Mouse (Mus musculus) neural tube, embryonic 12.5 days (tissue): ENCODE data around the gene Ltf. TPM values are rescaled to one million over a fixed set of nuclear protein-coding genes. Genes with fewer than 3 reads are reported as not detected.

ENCODE experiments used
- ATAC-seq: fragments of 200-750 bp; cut with Nextera tagmentation; 2 replicates; pipeline ENCODE4 v1.8.0; 2017; ENCODE audit warnings: low read depth, mild to moderate bottlenecking, moderate TSS enrichment, moderate library complexity; ENCODE audit not compliant: low FRiP score
- H3K27ac ChIP-seq: fragments of 300-500 bp; sonication (generic); 2 replicates; pipeline ENCODE4 v1.5.1; 2016
- H3K27me3 ChIP-seq: fragments of 300-500 bp; sonication (generic); replicated peaks from 2 replicates; pipeline ENCODE4 v1.6.1; 2016; ENCODE audit warnings: mild to moderate bottlenecking
- H3K36me3 ChIP-seq: fragments of 300-500 bp; sonication (generic); 2 replicates; pipeline ENCODE4 v1.6.1; 2016; ENCODE audit warnings: mild to moderate bottlenecking
- H3K4me1 ChIP-seq: fragments of 300-500 bp; sonication (generic); 2 replicates; pipeline ENCODE4 v1.6.1; 2016
- H3K4me2 ChIP-seq: fragments of 300-500 bp; sonication (generic); replicated peaks from 2 replicates; pipeline ENCODE4 v1.6.1; 2016; ENCODE audit warnings: mild to moderate bottlenecking
- H3K4me3 ChIP-seq: fragments of 300-500 bp; sonication (generic); 2 replicates; pipeline ENCODE4 v1.5.1; 2016
- H3K9ac ChIP-seq: fragments of 300-500 bp; sonication (generic); 2 replicates; pipeline ENCODE4 v1.6.1; 2016; ENCODE audit warnings: mild to moderate bottlenecking
- H3K9me3 ChIP-seq: fragments of 300-500 bp; sonication (generic); 2 replicates; pipeline ENCODE4 v1.6.1; 2016; ENCODE audit warnings: mild to moderate bottlenecking
- WGBS: fragments of 180-500 bp; shearing (Covaris S2); methylation state at CpG from one replicate; pipeline ENCODE4 v1.1.7; 2016; 5-methylcytosine and 5-hydroxymethylcytosine counted together
- polyA plus RNA-seq: library from polyadenylated mRNA; unstranded; fragments of >200 nt; fragmentation: Nextera tagmentation; extraction: Ambion mirVana; gene quantifications from 2 replicates; pipeline ENCODE4 v1.2.1, GENCODE M21; 2016

Ltf gene
- polyA plus RNA-seq, 1 experiment from 2014 or later, result 2.2 TPM

DNA sequence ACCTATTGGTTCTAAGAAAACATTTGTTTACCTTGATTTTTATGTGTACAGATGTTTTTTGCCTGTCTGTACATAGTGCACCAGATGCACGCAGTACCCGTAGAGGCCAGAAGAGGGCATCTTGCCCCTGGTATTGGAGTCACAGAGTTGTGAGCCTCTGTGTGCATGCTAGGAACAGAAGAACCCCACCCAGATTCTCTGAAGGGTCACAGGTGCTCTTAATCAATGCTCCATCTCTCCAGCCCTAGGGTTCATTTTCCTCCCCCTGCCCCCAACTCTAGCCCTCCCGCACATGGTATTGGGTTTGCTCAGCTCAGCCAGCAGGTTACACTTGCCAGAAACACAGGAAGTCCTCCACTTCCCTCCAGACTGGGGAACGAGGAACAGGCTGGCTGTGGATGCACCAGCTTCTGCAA, 51.5 kb downstream of the Ltf start:
- Histone ChIP-seq H3K4me2 (no peak overlapping the region), H3K9ac (no peak overlapping the region), H3K9me3 (peaks cover 10% of the 10 kb centered on the region), H3K27me3 (no peaks in the 10 kb centered on the region), H3K27ac (no peak overlapping the region), H3K4me1 (no peaks in the 10 kb centered on the region), H3K36me3 (no peaks in the 10 kb centered on the region), H3K4me3 (no peak overlapping the region)
- no peak for ATAC-seq
- WGBS, result 38% methylated on average over 4 of the region's 4 CpGs

- no peak overlapping the region for H3K4me3 ChIP-seq
- 63% methylated on average over 7 of the region's 7 CpGs for WGBS
- H3K27me3 ChIP-seq, result no peaks in the 10 kb centered on the region
- no peak for ATAC-seq
- no peak overlapping the region for H3K4me2 ChIP-seq
- no peak overlapping the region for H3K27ac ChIP-seq
- H3K36me3 ChIP-seq, result no peaks in the 10 kb centered on the region
- H3K9ac ChIP-seq, result no peak overlapping the region
- H3K4me1 ChIP-seq, result no peaks in the 10 kb centered on the region
- H3K9me3 ChIP-seq, result peaks cover 10% of the 10 kb centered on the region
Measured at GRCm38 (mm10) chr9:111072175-111072574, 53.1 kb downstream of the Ltf start.

DNA sequence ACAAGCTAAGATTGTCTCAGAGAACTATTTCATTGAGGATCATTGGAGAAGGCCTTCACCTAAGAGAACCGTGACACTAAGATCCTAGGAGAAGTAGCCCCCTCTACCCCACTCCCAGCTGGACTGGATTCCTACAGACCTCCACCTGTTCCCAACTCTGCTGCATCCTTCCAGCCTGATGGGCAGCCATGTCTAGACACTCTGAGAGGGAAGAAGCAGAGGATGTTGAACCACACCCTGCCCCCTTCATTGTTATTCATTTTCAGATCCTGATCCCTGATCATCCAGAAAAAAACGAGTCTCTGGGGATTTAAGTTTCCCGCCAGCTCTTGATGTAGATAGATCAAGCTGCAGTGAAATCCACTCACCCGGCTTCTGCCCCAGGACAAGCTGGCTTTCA, 53.9 kb downstream of the Ltf start:
- no peak for ATAC-seq
- H3K27ac ChIP-seq, result no peak overlapping the region
- peaks cover 10% of the 10 kb centered on the region for H3K9me3 ChIP-seq
- H3K4me3 ChIP-seq, result no peak overlapping the region
- H3K4me1 ChIP-seq, result no peaks in the 10 kb centered on the region
- H3K27me3 ChIP-seq, result no peaks in the 10 kb centered on the region
- H3K36me3 ChIP-seq, result no peaks in the 10 kb centered on the region
- no peak overlapping the region for H3K9ac ChIP-seq
- 74% methylated on average over 4 of the region's 4 CpGs for WGBS
- no peak overlapping the region for H3K4me2 ChIP-seq

- Histone ChIP-seq H3K27me3 (no peaks in the 10 kb centered on the region), H3K4me1 (no peaks in the 10 kb centered on the region), H3K9ac (no peak overlapping the region), H3K9me3 (peaks cover 10% of the 10 kb centered on the region), H3K4me2 (no peak overlapping the region), H3K36me3 (no peaks in the 10 kb centered on the region), H3K27ac (no peak overlapping the region), H3K4me3 (no peak overlapping the region)
- 59% methylated on average over 5 of the region's 5 CpGs for WGBS
- ATAC-seq, result no peak
Measured at GRCm38 (mm10) chr9:111077745-111078144, 58.7 kb downstream of the Ltf start.

DNA sequence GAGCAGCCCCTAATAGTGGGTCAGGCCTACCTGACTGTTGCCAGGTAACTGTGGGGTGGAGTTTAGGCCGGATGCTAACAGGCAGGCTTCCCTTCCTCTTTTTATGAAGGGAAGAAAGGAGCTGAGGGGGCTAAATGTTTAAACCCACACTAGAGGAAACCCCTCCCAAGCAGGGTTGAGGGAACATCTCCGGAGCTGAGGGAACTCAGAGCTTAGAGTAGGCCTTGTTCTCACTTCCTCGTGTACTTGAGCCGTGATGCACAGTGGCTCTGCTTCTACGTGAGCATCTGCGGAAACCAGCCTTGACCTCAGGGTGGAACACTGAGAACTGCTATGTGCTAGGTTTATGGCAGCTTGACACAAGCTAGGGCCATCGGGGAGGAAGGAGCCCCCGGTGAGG, 61.7 kb downstream of the Ltf start:
- no peak overlapping the region for H3K4me2 ChIP-seq
- no peak for ATAC-seq
- 87% methylated on average over 8 of the region's 8 CpGs for WGBS

GRCm38 (mm10) chr9:111081765-111082164, 62.7 kb downstream of the Ltf start:
- ATAC-seq, result no peak
- H3K9me3 ChIP-seq, result no peaks in the 10 kb centered on the region
- no peak overlapping the region for H3K9ac ChIP-seq
- H3K36me3 ChIP-seq, result no peaks in the 10 kb centered on the region
- no peak overlapping the region for H3K4me3 ChIP-seq
- no peak overlapping the region for H3K27ac ChIP-seq
- H3K27me3 ChIP-seq, result no peaks in the 10 kb centered on the region
- 85% methylated on average over 5 of the region's 5 CpGs for WGBS
- H3K4me2 ChIP-seq, result no peak overlapping the region
- no peaks in the 10 kb centered on the region for H3K4me1 ChIP-seq

More for the DNA sequence above, 61.7 kb downstream of the Ltf start:
- no peaks in the 10 kb centered on the region for H3K9me3 ChIP-seq
- no peaks in the 10 kb centered on the region for H3K4me1 ChIP-seq
- no peaks in the 10 kb centered on the region for H3K36me3 ChIP-seq
- H3K9ac ChIP-seq, result no peak overlapping the region
- no peak overlapping the region for H3K27ac ChIP-seq
- no peak overlapping the region for H3K4me3 ChIP-seq
- no peaks in the 10 kb centered on the region for H3K27me3 ChIP-seq

- no peak overlapping the region for H3K4me3 ChIP-seq
- H3K4me1 ChIP-seq, result peaks cover 8% of the 10 kb centered on the region; the same call in 1 of the 2 replicates
- H3K36me3 ChIP-seq, result no peaks in the 10 kb centered on the region
- H3K27me3 ChIP-seq, result no peaks in the 10 kb centered on the region
- H3K9ac ChIP-seq, result no peak overlapping the region
- no peaks in the 10 kb centered on the region for H3K9me3 ChIP-seq
- WGBS, result 64% methylated on average over 4 of the region's 4 CpGs
- H3K27ac ChIP-seq, result no peak overlapping the region
- no peak overlapping the region for H3K4me2 ChIP-seq
- ATAC-seq, result no peak
Measured at GRCm38 (mm10) chr9:111085329-111085728, 66.3 kb downstream of the Ltf start.

DNA sequence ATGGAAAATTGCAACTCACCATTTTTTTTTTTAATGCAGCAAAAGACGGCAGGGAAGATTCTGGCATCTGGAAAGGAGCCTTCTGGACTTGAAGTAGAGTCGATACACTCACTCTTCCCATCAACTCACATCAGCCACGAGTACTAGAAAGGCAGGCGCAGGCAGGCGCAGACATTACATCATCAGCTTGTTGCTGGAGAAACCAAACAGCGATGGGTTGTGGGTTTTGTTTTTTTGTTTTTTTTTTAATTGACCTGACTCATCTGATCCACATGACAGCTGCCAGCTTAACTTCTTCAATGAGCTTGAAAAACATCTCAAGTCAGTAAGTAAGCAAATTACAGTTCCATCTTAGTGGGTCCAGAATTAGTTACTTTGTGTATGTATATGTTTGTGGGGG, 67.1 kb downstream of the Ltf start:
- H3K4me3 ChIP-seq, result no peak overlapping the region
- H3K9me3 ChIP-seq, result no peaks in the 10 kb centered on the region
- no peaks in the 10 kb centered on the region for H3K27me3 ChIP-seq
- 77% methylated on average over 6 of the region's 6 CpGs for WGBS
- no peak for ATAC-seq
- no peaks in the 10 kb centered on the region for H3K36me3 ChIP-seq
- H3K4me1 ChIP-seq, result peaks cover 8% of the 10 kb centered on the region; the same call in 1 of the 2 replicates
- H3K27ac ChIP-seq, result no peak overlapping the region
- no peak overlapping the region for H3K9ac ChIP-seq
- no peak overlapping the region for H3K4me2 ChIP-seq

DNA sequence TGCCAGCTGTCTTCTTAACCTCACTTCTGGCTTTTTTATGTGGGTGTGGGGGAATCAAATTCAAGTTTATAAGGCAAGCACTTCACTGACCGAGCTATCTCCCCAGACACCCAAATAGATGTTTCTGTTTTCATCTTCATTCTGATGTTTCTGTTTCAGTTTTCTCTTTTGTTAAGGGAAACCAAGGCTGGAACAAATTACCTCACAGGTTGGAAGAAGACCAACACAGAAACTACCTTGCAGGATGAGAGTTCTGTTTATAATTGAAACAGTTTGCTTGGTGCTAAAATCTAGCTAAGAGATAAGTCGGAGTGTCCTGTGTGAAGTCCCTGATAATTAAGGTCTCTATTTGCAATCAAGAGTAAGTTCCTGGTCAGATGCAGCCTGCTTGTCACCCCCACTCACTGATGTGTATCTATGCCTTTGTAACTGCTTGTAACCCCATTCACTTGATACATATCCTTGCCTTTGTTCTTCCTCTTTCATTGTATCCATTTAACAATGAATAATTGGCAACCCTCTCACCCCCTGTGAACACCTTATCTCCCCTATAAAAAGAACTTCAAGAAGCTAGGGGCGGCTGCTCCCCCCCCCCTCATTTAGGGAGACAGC, 68.0 kb downstream of the Ltf start:
- no peaks in the 10 kb centered on the region for H3K27me3 ChIP-seq
- WGBS, result 21% methylated on average over 3 of the region's 3 CpGs
- no peak overlapping the region for H3K27ac ChIP-seq
- ATAC-seq, result no peak
- H3K9ac ChIP-seq, result no peak overlapping the region
- H3K4me1 ChIP-seq, result peaks cover 8% of the 10 kb centered on the region; the same call in 1 of the 2 replicates
- H3K4me3 ChIP-seq, result no peak overlapping the region
- no peak overlapping the region for H3K4me2 ChIP-seq
- no peaks in the 10 kb centered on the region for H3K36me3 ChIP-seq
- no peaks in the 10 kb centered on the region for H3K9me3 ChIP-seq

- ATAC-seq, result no peak
- 9% methylated on average over 5 of the region's 5 CpGs for WGBS
- no peaks in the 10 kb centered on the region for H3K9me3 ChIP-seq
Measured at GRCm38 (mm10) chr9:111087960-111088359, 68.9 kb downstream of the Ltf start.

GRCm38 (mm10) chr9:111088886-111089285, 69.8 kb downstream of the Ltf start:
- H3K36me3 ChIP-seq, result no peaks in the 10 kb centered on the region
- no peaks in the 10 kb centered on the region for H3K9me3 ChIP-seq
- 36% methylated on average over 7 of the region's 7 CpGs for WGBS
- no peak overlapping the region for H3K4me2 ChIP-seq
- no peaks in the 10 kb centered on the region for H3K27me3 ChIP-seq
- H3K4me1 ChIP-seq, result peaks cover 8% of the 10 kb centered on the region; the same call in 1 of the 2 replicates
- H3K9ac ChIP-seq, result no peak overlapping the region
- H3K27ac ChIP-seq, result no peak overlapping the region
- no peak overlapping the region for H3K4me3 ChIP-seq
- no peak for ATAC-seq

More at GRCm38 (mm10) chr9:111087960-111088359, 68.9 kb downstream of the Ltf start:
- Histone ChIP-seq H3K27me3 (no peaks in the 10 kb centered on the region), H3K27ac (no peak overlapping the region), H3K4me3 (no peak overlapping the region), H3K36me3 (no peaks in the 10 kb centered on the region), H3K9ac (no peak overlapping the region), H3K4me1 (peaks cover 8% of the 10 kb centered on the region; the same call in 1 of the 2 replicates), H3K4me2 (no peak overlapping the region)
